Mouse (Mus musculus) ES-E14 (cell line): ENCODE data around the gene Senp3.

Experiments used
- CHD2 ChIP-seq: IDR thresholded peaks from 2 replicates; pipeline ENCODE4 v1.6.1; 2014; ENCODE audit warnings: mild to moderate bottlenecking, low read depth, low read length, inconsistent platforms
- HCFC1 ChIP-seq: IDR thresholded peaks from 2 replicates; pipeline ENCODE4 v1.6.1; 2012; ENCODE audit warnings: low read length, inconsistent platforms, borderline replicate concordance; ENCODE audit not compliant: insufficient read depth
- ZC3H11A ChIP-seq: IDR thresholded peaks from 2 replicates; pipeline ENCODE4 v1.6.1; 2012; ENCODE audit warnings: low read depth, mild to moderate bottlenecking, inconsistent platforms, low read length, borderline replicate concordance

DNA sequence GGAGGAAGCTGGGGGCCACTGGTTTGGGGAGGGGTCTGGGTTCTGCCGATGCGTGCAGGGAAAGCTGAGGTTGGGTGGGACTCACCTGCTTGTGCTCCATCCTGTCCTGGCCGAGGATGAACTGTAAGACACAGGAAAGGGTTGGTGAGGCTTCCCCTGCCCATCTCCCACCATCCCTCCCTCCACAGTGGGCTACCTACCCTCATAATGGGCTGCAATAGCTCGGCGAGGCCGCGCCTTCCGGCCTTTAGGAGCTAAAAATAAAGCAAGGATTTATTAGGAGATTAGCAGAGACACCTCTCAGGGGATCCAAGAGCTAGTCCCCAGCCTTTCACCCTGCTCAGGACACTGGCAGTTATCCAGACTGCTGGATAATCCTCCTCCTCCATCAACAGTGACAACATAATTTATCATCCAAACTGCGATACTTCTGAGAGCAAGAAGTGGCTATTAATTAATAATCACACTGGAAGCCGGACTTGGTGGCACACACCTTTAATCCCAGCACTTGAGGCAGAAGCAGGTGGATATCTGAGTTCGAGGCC, 11.6 kb upstream of the Senp3 start:
- TF ChIP-seq HCFC1, result no peak
- TF ChIP-seq CHD2, result no peak
- TF ChIP-seq ZC3H11A, result no peak
